Mouse (Mus musculus) CH12.LX (cell line): ENCODE results near the gene Caly. TPM values are rescaled to one million over a fixed set of nuclear protein-coding genes. Genes with fewer than 3 reads are reported as not detected.

Source experiments
- DNase-seq: peaks from one replicate; pipeline ENCODE4 v3.0.0-alpha.2; 2013; ENCODE audit errors: extremely low read depth
- H3K27ac ChIP-seq: 2 replicates; pipeline ENCODE4 v1.5.1; 2012; ENCODE audit warnings: low read depth, mild to moderate bottlenecking, control low read depth, moderate library complexity; ENCODE audit not compliant: insufficient read depth
- H3K27me3 ChIP-seq: replicated peaks from 2 replicates; pipeline ENCODE3; 2012; ENCODE audit warnings: inconsistent platforms
- H3K36me3 ChIP-seq, 2 experiments: replicated peaks in 1 of 2; 2 replicates each; pipeline versions ENCODE3 to v1.6.1; 2012; ENCODE audit warnings: inconsistent platforms in 1 of 2, low read length in 1 of 2, mild to moderate bottlenecking in 1 of 2, mixed read lengths in 1 of 2, moderate library complexity in 1 of 2; ENCODE audit not compliant: control insufficient read depth in 1 of 2, insufficient read depth in 1 of 2
- H3K4me1 ChIP-seq, 2 experiments: 2 replicates each; pipeline ENCODE4 v1.6.1; 2012; ENCODE audit warnings: inconsistent platforms in 1 of 2, moderate library complexity in 1 of 2; ENCODE audit not compliant: insufficient read depth in 2 of 2, control insufficient read depth in 1 of 2
- H3K4me2 ChIP-seq: 2 replicates; pipeline ENCODE4 v1.6.1; 2012; ENCODE audit warnings: low read depth, mild to moderate bottlenecking, control low read depth; ENCODE audit not compliant: poor library complexity, insufficient read depth, severe bottlenecking
- H3K4me3 ChIP-seq, 3 experiments: fragments of 150-350 bp in 1 of 3; sonication (generic) in 1 of 3; replicated peaks in 1 of 3; 2 replicates each; pipeline versions ENCODE3 to v1.5.1; 2011 to 2012; ENCODE audit warnings: low read depth in 2 of 3, low read length in 2 of 3, mild to moderate bottlenecking in 2 of 3, moderate library complexity in 2 of 3, control low read depth in 1 of 3, improper control_type of control experiment in 1 of 3, inconsistent platforms in 1 of 3, mixed read lengths in 1 of 3; ENCODE audit not compliant: poor library complexity in 1 of 3
- H3K79me2 ChIP-seq: replicated peaks from 2 replicates; pipeline ENCODE4 v1.6.1; 2012; ENCODE audit warnings: mild to moderate bottlenecking, moderate library complexity; ENCODE audit not compliant: control insufficient read depth, poor library complexity, insufficient read depth, severe bottlenecking; ENCODE audit errors: extremely low read depth
- H3K9ac ChIP-seq: 2 replicates; pipeline ENCODE4 v1.6.1; 2012; ENCODE audit warnings: low read depth, mild to moderate bottlenecking, control low read depth, moderate library complexity; ENCODE audit not compliant: insufficient read depth
- H3K9me3 ChIP-seq: replicated peaks from 2 replicates; pipeline ENCODE3; 2012; ENCODE audit warnings: low read length, inconsistent platforms, mixed read lengths
- BHLHE40 ChIP-seq: IDR thresholded peaks from 2 replicates; pipeline ENCODE4 v1.6.1; 2011; ENCODE audit warnings: mild to moderate bottlenecking, low read depth, low read length, improper control_type of control experiment
- CHD2 ChIP-seq: IDR thresholded peaks from 2 replicates; pipeline ENCODE4 v1.6.1; 2011; ENCODE audit warnings: low read length, improper control_type of control experiment
- E2F4 ChIP-seq: IDR thresholded peaks from 2 replicates; pipeline ENCODE4 v1.6.1; 2011; ENCODE audit warnings: low read depth, low read length, improper control_type of control experiment; ENCODE audit not compliant: insufficient replicate concordance
- ELF1 ChIP-seq: IDR thresholded peaks from 2 replicates; pipeline ENCODE4 v1.6.1; 2014; ENCODE audit warnings: low read depth, mild to moderate bottlenecking, inconsistent platforms, low read length, improper control_type of control experiment
- EP300 ChIP-seq: IDR thresholded peaks from 2 replicates; pipeline ENCODE4 v1.6.1; 2011; ENCODE audit warnings: low read length, improper control_type of control experiment
- ETS1 ChIP-seq: conservative IDR thresholded peaks from 2 replicates; pipeline ENCODE4 v1.6.1; 2012; ENCODE audit warnings: low read depth, mild to moderate bottlenecking, inconsistent platforms, low read length, improper control_type of control experiment, moderate library complexity
- GABPA ChIP-seq: IDR thresholded peaks from 2 replicates; pipeline ENCODE4 v1.6.1; 2012; ENCODE audit warnings: low read depth, low read length, improper control_type of control experiment, inconsistent platforms; ENCODE audit not compliant: insufficient replicate concordance
- HCFC1 ChIP-seq: IDR thresholded peaks from 2 replicates; pipeline ENCODE4 v1.6.1; 2012; ENCODE audit warnings: low read depth, mild to moderate bottlenecking, inconsistent platforms, low read length, improper control_type of control experiment
- IRF4 ChIP-seq: IDR thresholded peaks from 2 replicates; pipeline ENCODE4 v1.6.1; 2014; ENCODE audit warnings: low read depth, mild to moderate bottlenecking, inconsistent platforms, low read length, improper control_type of control experiment
- JUN ChIP-seq: IDR thresholded peaks from 2 replicates; pipeline ENCODE4 v1.6.1; 2011; ENCODE audit warnings: low read depth, mild to moderate bottlenecking, low read length, improper control_type of control experiment, moderate library complexity; ENCODE audit not compliant: insufficient read depth
- JUND ChIP-seq: conservative IDR thresholded peaks from 2 replicates; pipeline ENCODE4 v1.6.1; 2011; ENCODE audit warnings: low read depth, low read length, improper control_type of control experiment
- KAT2A ChIP-seq: IDR thresholded peaks from 2 replicates; pipeline ENCODE4 v1.6.1; 2012; ENCODE audit warnings: low read length, improper control_type of control experiment, inconsistent platforms; ENCODE audit not compliant: insufficient replicate concordance
- MEF2A ChIP-seq: IDR thresholded peaks from 2 replicates; pipeline ENCODE4 v1.6.1; 2014; ENCODE audit warnings: low read depth, mild to moderate bottlenecking, inconsistent platforms, low read length, improper control_type of control experiment, borderline replicate concordance
- MYC ChIP-seq: IDR thresholded peaks from 2 replicates; pipeline ENCODE4 v1.6.1; 2011; ENCODE audit warnings: low read depth, mild to moderate bottlenecking, improper control_type of control experiment, low read length
- NELFE ChIP-seq: IDR thresholded peaks from 2 replicates; pipeline ENCODE4 v1.6.1; 2011; ENCODE audit warnings: low read depth, low read length, improper control_type of control experiment
- NRF1 ChIP-seq: IDR thresholded peaks from 2 replicates; pipeline ENCODE4 v1.6.1; 2014; ENCODE audit warnings: low read depth, mild to moderate bottlenecking, inconsistent platforms, low read length, improper control_type of control experiment, moderate library complexity
- POLR2A ChIP-seq: IDR thresholded peaks from 2 replicates; pipeline ENCODE4 v1.6.1; 2011; ENCODE audit warnings: low read depth, mild to moderate bottlenecking, improper control_type of control experiment, low read length
- RAD21 ChIP-seq: IDR thresholded peaks from 2 replicates; pipeline ENCODE4 v1.6.1; 2011; ENCODE audit warnings: low read depth, mild to moderate bottlenecking, low read length, improper control_type of control experiment, moderate library complexity
- RCOR1 ChIP-seq: conservative IDR thresholded peaks from 2 replicates; pipeline ENCODE4 v1.6.1; 2012; ENCODE audit warnings: low read depth, mild to moderate bottlenecking, inconsistent platforms, low read length, improper control_type of control experiment
- SIN3A ChIP-seq: IDR thresholded peaks from 2 replicates; pipeline ENCODE4 v1.6.1; 2012; ENCODE audit warnings: low read length, improper control_type of control experiment, inconsistent platforms
- TBP ChIP-seq: conservative IDR thresholded peaks from 2 replicates; pipeline ENCODE4 v1.6.1; 2011; ENCODE audit warnings: low read depth, low read length, improper control_type of control experiment
- TCF12 ChIP-seq: IDR thresholded peaks from 2 replicates; pipeline ENCODE4 v1.6.1; 2014; ENCODE audit warnings: low read depth, mild to moderate bottlenecking, inconsistent platforms, low read length, improper control_type of control experiment
- USF1 ChIP-seq: IDR thresholded peaks from 2 replicates; pipeline ENCODE4 v1.6.1; 2014; ENCODE audit warnings: low read depth, mild to moderate bottlenecking, inconsistent platforms, low read length, improper control_type of control experiment
- ZC3H11A ChIP-seq: IDR thresholded peaks from 2 replicates; pipeline ENCODE4 v1.6.1; 2012; ENCODE audit warnings: low read depth, mild to moderate bottlenecking, inconsistent platforms, low read length, improper control_type of control experiment
- ZNF384 ChIP-seq: IDR thresholded peaks from 2 replicates; pipeline ENCODE4 v1.6.1; 2012; ENCODE audit warnings: low read depth, low read length, improper control_type of control experiment, inconsistent platforms
- dilution Hi-C: fragments of 300-500 bp; cut with MboI; formaldehyde crosslinking; loops from 2 replicates; pipeline ENCODE4 v1.14.3; 2020; ENCODE audit warnings: low sequenced_read_pairs; ENCODE audit not compliant: extremely low pct_unique_long_range_greater_than_20kb, extremely low pct_ligation_motif_present
- in situ Hi-C: fragments of 300-500 bp; cut with MboI; formaldehyde crosslinking; loops from 3 replicates; pipeline ENCODE4 v1.14.3; 2019; ENCODE audit warnings: low sequenced_read_pairs, low pct_ligation_motif_present, low pct_unique_long_range_greater_than_20kb, mixed read lengths
- polyA plus RNA-seq: library from polyadenylated mRNA; unstranded; fragments of >175 nt; gene quantifications from 2 replicates; pipeline ENCODE4 v1.2.1, GENCODE M21; 2012; ENCODE audit warnings: low read depth; ENCODE audit not compliant: insufficient read length
- total RNA-seq, 2 experiments: library from RNA; depleted of rRNA; stranded (reverse); fragments of 300-350 nt in 1 of 2; fragments of >200 nt in 1 of 2; gene quantifications; 2 replicates each; pipeline ENCODE4 v1.2.3; 2012 to 2014

Caly gene
- total and polyA plus RNA-seq, 3 experiments, result not detected

- Histone ChIP-seq H3K4me1 (peaks cover 4 to 6% of the 10 kb centered on the region in 2 experiments; a peak in 3 of 4 replicates), H3K36me3 (no peaks in the 10 kb centered on the region), H3K4me2 (no peak overlapping the region), H3K27ac (no peak overlapping the region), H3K9me3 (peaks cover 2% of the 10 kb centered on the region), H3K9ac (no peak overlapping the region), H3K4me3 (no peak overlapping the region), H3K27me3 (peaks cover 25% of the 10 kb centered on the region), H3K79me2 (no peaks in the 10 kb centered on the region)
- TF ChIP-seq EP300 (no peak), TCF12 (no peak), ETS1 (no peak), USF1 (no peak), ZNF384 (no peak), ELF1 (no peak), GABPA (no peak), MEF2A (no peak), RCOR1 (no peak), TBP (no peak), ZC3H11A (no peak), KAT2A (no peak), RAD21 (no peak), HCFC1 (no peak)
- in situ Hi-C loops (no loop called here), dilution Hi-C loops (no loop called here)
- no peak for DNase-seq
These were observed 12.2 kb downstream of the Caly start for GRCm38 (mm10) chr7:140070042-140070711.

- H3K4me3 ChIP-seq, result no peak overlapping the region
- H3K36me3 ChIP-seq, result no peaks in the 10 kb centered on the region
- H3K9me3 ChIP-seq, result peaks cover 2% of the 10 kb centered on the region
- no peak for TF ChIP-seq CHD2
- TF ChIP-seq SIN3A, result no peak
- TF ChIP-seq E2F4, result no peak
- no peak for TF ChIP-seq POLR2A
- TF ChIP-seq JUN, result no peak
- no peak for TF ChIP-seq BHLHE40
- no peak for TF ChIP-seq MEF2A
- no peak for TF ChIP-seq JUND
- no peak for TF ChIP-seq MYC
- no peak for TF ChIP-seq NELFE
- TF ChIP-seq IRF4, result no peak
- no peak for TF ChIP-seq RAD21
- no peak for TF ChIP-seq GABPA
- TF ChIP-seq ZC3H11A, result no peak
- no peak for TF ChIP-seq NRF1
- no peak for TF ChIP-seq KAT2A
- TF ChIP-seq ETS1, result no peak
- TF ChIP-seq USF1, result no peak
- DNase-seq, result no peak
- dilution Hi-C loops (no loop called here), in situ Hi-C loops (loop anchor here (10.0 kb wide), 1 partner anchor 163 kb away; no protein-coding TSS in a partner anchor)
- H3K79me2 ChIP-seq, result no peaks in the 10 kb centered on the region
- H3K27ac ChIP-seq, result no peak overlapping the region
- H3K27me3 ChIP-seq, result peaks cover 16% of the 10 kb centered on the region
- H3K9ac ChIP-seq, result no peak overlapping the region
- no peak overlapping the region for H3K4me2 ChIP-seq
- H3K4me1 ChIP-seq, result peaks cover 4 to 13% of the 10 kb centered on the region in 2 experiments; a peak in 3 of 4 replicates
These were observed 15.0 kb downstream of the Caly start for GRCm38 (mm10) chr7:140067397-140067796.
